Mouse (Mus musculus): ENCODE data around the gene Syt11.
"Not testable (repeated sequence)": the region's sequence is repeated elsewhere in the genome, so short reads cannot be mapped to it uniquely, and the experiment has no call there.

GRCm38 (mm10) chr3:88773163-88773562 lies 1.8 kb downstream of the Syt11 start:
- TF ChIP-seq POLR2A (IDR thresholded peaks at IDR 0.05; ENCODE audit: extremely low read depth, insufficient read depth, low read length); CTCF (IDR thresholded peaks at IDR 0.05; ENCODE audit: low read depth, low read length): not testable (repeated sequence)

Measured in liver, adult 2 months (tissue).